Mouse (Mus musculus) neural tube, embryonic 15.5 days (tissue): ENCODE measurements at regions not wholly inside any gene's neighbourhood (a gene's known extent, or its start where the extent isn't known, plus 50 kb on each side); places are given as distances from the start of the nearest gene placed in this dataset.

Experiments used
- ATAC-seq: fragments of 200-750 bp; cut with Nextera tagmentation; 2 replicates; pipeline ENCODE4 v1.8.0; 2017; ENCODE audit warnings: mild to moderate bottlenecking, moderate TSS enrichment, moderate library complexity; ENCODE audit not compliant: low FRiP score
- H3K27ac ChIP-seq: fragments of 300-500 bp; sonication (generic); replicated peaks from 2 replicates; pipeline ENCODE4 v1.5.1; 2015; ENCODE audit warnings: mild to moderate bottlenecking, inconsistent platforms
- H3K27me3 ChIP-seq: fragments of 300-500 bp; sonication (generic); replicated peaks from 2 replicates; pipeline ENCODE4 v1.6.1; 2015; ENCODE audit warnings: inconsistent platforms
- H3K36me3 ChIP-seq: fragments of 300-500 bp; sonication (generic); 2 replicates; pipeline ENCODE4 v1.6.1; 2015; ENCODE audit warnings: inconsistent platforms
- H3K4me1 ChIP-seq: fragments of 300-500 bp; sonication (generic); 2 replicates; pipeline ENCODE4 v1.6.1; 2015; ENCODE audit warnings: inconsistent platforms
- H3K4me2 ChIP-seq: fragments of 300-500 bp; sonication (generic); 2 replicates; pipeline ENCODE4 v1.6.1; 2015; ENCODE audit warnings: inconsistent platforms, mild to moderate bottlenecking, moderate library complexity
- H3K4me3 ChIP-seq: fragments of 300-500 bp; sonication (generic); replicated peaks from 2 replicates; pipeline ENCODE4 v1.5.1; 2015; ENCODE audit warnings: mild to moderate bottlenecking, inconsistent platforms
- H3K9ac ChIP-seq: fragments of 300-500 bp; sonication (generic); replicated peaks from 2 replicates; pipeline ENCODE4 v1.6.1; 2015; ENCODE audit warnings: mild to moderate bottlenecking, inconsistent platforms
- H3K9me3 ChIP-seq: fragments of 300-500 bp; sonication (generic); replicated peaks from 2 replicates; pipeline ENCODE4 v1.6.1; 2016; ENCODE audit warnings: inconsistent platforms
- WGBS: fragments of 180-500 bp; shearing (Covaris S2); methylation state at CpG from one replicate; pipeline ENCODE4 v1.1.7; 2015; ENCODE audit warnings: mixed read lengths; 5-methylcytosine and 5-hydroxymethylcytosine counted together

DNA sequence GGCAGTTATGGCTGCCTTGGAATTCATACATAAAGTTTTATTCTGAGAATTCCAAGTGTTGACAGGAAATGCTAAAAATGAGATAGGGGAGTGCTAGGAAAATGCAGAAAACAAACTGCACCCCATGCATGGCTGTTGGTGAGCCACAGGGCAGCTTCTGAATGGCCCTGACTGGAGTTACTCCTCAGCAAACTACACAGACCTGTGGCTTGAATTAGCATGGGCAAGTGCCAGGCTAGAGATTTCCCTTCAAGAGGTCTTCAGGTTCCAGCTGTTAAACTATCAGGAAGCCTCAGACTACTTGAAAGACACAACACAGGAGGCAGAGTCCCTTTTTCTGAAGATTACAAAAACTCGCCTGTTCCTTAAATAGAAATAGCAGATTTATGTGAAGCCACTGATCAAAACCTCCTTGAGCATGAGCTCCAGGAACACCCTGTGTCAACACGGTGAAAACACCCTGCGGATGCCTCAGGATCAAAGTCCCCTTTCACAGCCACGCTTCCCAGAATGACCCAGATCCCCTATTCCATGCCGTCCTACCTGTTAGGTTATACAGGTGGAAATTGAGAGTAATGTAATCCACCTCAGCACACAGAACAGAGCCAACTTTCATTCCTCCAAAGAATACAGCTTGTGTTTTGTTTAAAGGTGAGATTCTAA, 217.9 kb upstream of the Impg1 start:
- no peaks in the 10 kb centered on the region for H3K9me3 ChIP-seq
- 73% methylated on average over 5 of the region's 5 CpGs for WGBS
- no peaks in the 10 kb centered on the region for H3K36me3 ChIP-seq

DNA sequence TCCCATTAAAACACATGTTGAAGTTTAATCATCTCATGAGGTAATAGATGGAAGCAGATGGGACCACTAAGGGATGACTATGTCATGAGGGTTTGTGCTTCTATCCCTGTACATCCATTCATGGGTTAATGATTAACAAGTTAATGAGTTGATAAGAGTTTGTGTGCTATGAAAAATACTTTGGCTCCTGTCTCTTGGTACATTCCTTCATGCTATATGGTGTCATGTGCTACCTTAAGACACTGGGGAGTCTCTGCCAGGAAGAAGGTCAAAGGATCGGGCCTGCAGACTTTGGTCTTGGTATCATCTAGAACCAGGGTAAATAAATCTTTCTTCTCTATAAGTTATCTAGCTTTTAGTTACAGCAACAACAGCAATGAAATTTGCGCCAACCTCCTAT, 216.4 kb upstream of the Impg1 start:
- Histone ChIP-seq H3K9ac (no peak overlapping the region), H3K4me3 (no peak overlapping the region), H3K27ac (no peak overlapping the region), H3K36me3 (no peaks in the 10 kb centered on the region), H3K27me3 (no peaks in the 10 kb centered on the region), H3K4me2 (no peak overlapping the region), H3K4me1 (no peaks in the 10 kb centered on the region), H3K9me3 (no peaks in the 10 kb centered on the region)
- no peak for ATAC-seq
- 94% methylated on average over 2 of the region's 2 CpGs for WGBS

More for the DNA sequence above, 217.9 kb upstream of the Impg1 start:
- Histone ChIP-seq H3K4me2 (no peak overlapping the region), H3K27me3 (no peaks in the 10 kb centered on the region), H3K27ac (no peak overlapping the region), H3K4me3 (no peak overlapping the region), H3K9ac (no peak overlapping the region), H3K4me1 (no peaks in the 10 kb centered on the region)
- no peak for ATAC-seq

DNA sequence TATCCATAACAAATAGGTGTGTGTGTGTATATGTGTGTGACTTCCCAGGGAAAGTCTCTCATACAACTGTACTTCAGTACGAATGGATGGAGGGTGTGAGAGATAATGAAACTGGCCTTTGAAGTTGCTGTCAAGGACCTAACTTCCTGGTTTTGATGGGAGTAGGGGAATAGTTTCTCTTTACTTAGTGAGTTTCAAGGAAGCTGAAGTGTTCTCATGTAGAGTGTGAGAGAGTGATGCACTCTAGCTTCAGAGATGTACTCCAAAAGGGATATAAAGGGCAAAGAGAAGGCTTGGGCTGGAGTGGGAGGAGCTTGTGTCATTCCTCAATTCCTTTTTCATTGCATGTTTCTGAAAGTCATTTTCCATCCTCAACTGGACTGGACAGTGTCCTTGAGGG, 206.2 kb upstream of the Impg1 start:
- Histone ChIP-seq H3K27me3 (no peaks in the 10 kb centered on the region), H3K27ac (no peak overlapping the region), H3K4me1 (0 out of 2 replicates have a peak, but pooled peaks cover 4% of the 10 kb centered on the region), H3K36me3 (no peaks in the 10 kb centered on the region), H3K4me3 (no peak overlapping the region), H3K9me3 (no peaks in the 10 kb centered on the region), H3K9ac (no peak overlapping the region), H3K4me2 (no peak overlapping the region)
- 80% methylated on average over 1 of the region's 1 CpGs for WGBS
- ATAC-seq: no peak

DNA sequence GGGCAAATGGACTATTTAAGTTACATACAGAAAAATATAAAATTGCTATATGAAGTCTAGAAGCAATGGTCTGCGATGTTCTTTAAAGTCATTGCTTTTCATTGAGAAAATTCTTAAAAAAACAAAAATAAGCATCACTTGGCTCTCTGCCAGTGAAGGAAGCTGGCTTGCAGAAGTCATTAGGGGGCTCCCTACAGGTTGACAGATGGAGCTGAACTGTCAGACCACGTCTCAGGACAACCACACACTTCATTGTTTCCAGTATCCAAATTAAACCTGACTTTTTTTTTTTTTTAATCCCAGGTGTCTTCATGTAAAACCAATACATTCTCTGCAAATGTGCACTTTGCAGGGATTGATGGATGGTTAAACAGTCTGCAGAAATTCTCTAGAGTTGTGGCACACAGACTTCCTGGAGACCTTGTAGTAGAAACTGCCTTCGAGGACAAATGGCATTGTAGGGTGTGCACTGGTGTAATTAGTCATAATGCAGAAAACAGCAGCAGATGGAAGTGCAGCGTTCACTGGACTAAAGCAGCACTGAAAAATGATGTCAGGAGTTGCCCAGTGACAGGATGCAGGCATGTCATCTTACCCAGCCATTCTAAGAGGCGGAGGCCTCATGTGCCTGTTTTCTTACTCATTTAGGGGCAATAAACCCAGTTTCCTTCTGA, 203.4 kb upstream of the Impg1 start:
- H3K9ac ChIP-seq: no peak overlapping the region
- no peaks in the 10 kb centered on the region for H3K36me3 ChIP-seq
- no peak overlapping the region for H3K27ac ChIP-seq
- H3K4me3 ChIP-seq: no peak overlapping the region
- no peak overlapping the region for H3K4me2 ChIP-seq
- WGBS: 55% methylated on average over 5 of the region's 5 CpGs
- no peaks in the 10 kb centered on the region for H3K9me3 ChIP-seq
- H3K27me3 ChIP-seq: no peaks in the 10 kb centered on the region
- H3K4me1 ChIP-seq: 0 out of 2 replicates have a peak, but pooled peaks cover 4% of the 10 kb centered on the region
- ATAC-seq: no peak

DNA sequence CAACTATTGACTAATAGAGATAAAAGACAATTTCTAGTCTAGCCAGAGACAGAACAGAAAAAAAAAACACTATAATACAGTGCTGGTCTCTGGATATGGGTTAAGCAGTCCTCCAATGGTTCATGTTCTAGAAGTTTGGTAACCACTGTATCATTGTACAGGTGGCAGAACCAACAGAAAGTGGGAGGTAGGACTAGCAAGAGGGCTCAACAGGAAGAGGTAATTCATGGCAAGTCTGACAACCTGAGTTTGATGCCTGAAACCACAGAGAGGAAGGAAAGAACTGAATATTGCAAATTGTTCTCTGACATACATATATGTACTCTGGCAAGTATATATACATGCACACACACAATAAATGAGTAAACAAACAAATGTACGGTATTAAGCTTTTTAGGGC, 193.5 kb upstream of the Impg1 start:
- Histone ChIP-seq H3K27me3 (no peaks in the 10 kb centered on the region), H3K36me3 (no peaks in the 10 kb centered on the region), H3K4me2 (no peak overlapping the region), H3K9ac (no peak overlapping the region), H3K27ac (no peak overlapping the region), H3K4me3 (no peak overlapping the region), H3K9me3 (no peaks in the 10 kb centered on the region), H3K4me1 (no peaks in the 10 kb centered on the region)
- no peak for ATAC-seq
- WGBS: 80% methylated on average over 1 of the region's 1 CpGs

DNA sequence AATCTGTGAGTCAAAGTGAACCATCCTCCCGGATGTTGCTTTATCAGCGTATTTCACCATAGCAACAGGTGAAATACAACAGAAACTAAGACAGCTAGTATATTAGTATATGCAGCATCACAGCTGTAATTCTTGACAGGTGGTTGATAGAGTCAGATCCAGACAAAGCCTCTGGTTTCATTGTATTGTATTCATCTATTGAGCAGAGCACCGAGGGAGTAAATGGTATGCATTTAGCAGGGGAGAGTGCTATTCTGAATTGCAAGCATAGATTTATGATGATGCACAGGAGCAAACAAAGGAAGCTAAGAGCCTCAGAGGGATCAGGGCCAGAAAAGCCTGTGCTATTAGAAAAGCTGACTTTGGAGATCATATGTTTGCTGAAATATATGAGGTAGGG, 149.8 kb upstream of the Impg1 start:
- Histone ChIP-seq H3K9ac (no peak overlapping the region), H3K4me1 (0 out of 2 replicates have a peak, but pooled peaks cover 4% of the 10 kb centered on the region), H3K4me3 (no peak overlapping the region), H3K27me3 (no peaks in the 10 kb centered on the region), H3K27ac (no peak overlapping the region), H3K36me3 (no peaks in the 10 kb centered on the region), H3K9me3 (no peaks in the 10 kb centered on the region), H3K4me2 (no peak overlapping the region)
- 17% methylated on average over 3 of the region's 3 CpGs for WGBS
- ATAC-seq: no peak

DNA sequence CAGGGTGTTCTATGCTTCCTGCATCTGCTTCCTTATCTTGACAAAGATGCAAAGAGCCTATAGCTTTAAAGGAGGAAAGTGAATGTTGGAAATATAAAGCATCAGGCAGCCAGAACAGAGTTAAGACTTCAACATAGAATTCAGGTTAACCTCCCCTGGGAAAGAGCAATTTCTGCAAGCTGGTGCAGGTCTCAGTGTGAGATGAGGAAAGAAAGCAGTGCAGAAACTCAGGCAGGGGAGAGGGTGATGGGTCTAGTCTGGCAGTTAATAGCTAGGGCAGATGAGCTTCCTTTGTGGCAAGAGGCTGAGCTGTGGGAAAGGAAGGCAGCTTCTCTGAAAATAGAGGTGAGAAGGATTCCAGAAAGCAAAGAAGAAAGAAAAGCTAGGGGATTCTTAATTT, 134.7 kb upstream of the Impg1 start:
- H3K27ac ChIP-seq: no peak overlapping the region
- no peak overlapping the region for H3K4me3 ChIP-seq
- no peaks in the 10 kb centered on the region for H3K36me3 ChIP-seq
- H3K4me2 ChIP-seq: no peak overlapping the region
- no peaks in the 10 kb centered on the region for H3K4me1 ChIP-seq
- H3K9me3 ChIP-seq: no peaks in the 10 kb centered on the region
- no peak for ATAC-seq
- no peaks in the 10 kb centered on the region for H3K27me3 ChIP-seq
- no peak overlapping the region for H3K9ac ChIP-seq

DNA sequence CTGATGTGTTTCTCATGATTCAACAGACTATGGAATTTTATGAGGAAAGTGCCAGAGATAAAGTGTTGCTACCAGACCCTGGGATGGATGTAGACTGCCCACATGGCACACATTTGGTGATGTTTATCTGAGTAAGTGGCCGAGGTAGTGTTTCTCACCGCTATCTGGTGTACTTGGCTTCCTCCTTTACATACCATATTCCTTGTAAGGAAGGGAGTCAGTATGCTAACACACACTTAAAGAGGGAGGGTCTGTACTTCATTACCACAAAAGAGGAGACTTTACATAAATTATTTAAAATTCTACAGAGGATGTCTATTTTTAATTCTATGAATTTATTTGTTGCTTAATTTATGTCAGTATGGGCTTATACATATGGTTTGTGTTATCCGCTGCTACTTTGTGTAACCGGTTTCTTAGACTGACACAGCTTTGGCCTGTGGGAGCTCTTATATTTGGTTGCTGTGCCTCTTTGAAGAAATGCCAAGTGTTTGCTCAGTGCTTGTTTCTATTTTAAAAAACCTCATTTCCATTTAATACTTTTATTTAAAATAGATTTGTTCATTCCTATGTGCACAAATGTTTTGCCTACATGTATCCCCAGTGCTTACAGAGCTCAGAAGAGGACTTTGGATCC, 100.2 kb upstream of the Impg1 start:
- no peak overlapping the region for H3K27ac ChIP-seq
- WGBS: 91% methylated on average over 4 of the region's 4 CpGs

DNA sequence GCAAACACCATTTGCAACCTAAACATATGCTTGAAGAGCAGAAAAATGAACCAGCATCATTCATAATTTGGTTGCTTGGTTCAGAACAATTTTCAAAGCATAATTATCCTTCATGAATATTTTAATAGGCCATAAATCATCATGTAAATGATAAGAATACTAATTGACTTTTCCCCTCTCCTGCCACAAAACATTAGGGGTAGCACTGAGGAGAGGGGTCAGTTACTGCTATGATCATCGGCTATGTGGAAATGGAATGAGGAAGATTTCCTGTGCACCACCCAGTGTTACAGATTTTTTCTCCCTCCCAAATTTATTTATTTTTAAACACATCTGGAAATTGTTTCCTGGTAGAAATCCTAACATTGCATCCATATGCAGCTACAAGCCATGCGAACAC, 98.4 kb upstream of the Impg1 start:
- H3K36me3 ChIP-seq: no peaks in the 10 kb centered on the region
- H3K4me3 ChIP-seq: no peak overlapping the region

More for the DNA sequence above, 100.2 kb upstream of the Impg1 start:
- Histone ChIP-seq H3K4me1 (no peaks in the 10 kb centered on the region), H3K9ac (no peak overlapping the region), H3K9me3 (no peaks in the 10 kb centered on the region), H3K4me3 (no peak overlapping the region), H3K4me2 (no peak overlapping the region), H3K36me3 (no peaks in the 10 kb centered on the region), H3K27me3 (no peaks in the 10 kb centered on the region)
- no peak for ATAC-seq

DNA sequence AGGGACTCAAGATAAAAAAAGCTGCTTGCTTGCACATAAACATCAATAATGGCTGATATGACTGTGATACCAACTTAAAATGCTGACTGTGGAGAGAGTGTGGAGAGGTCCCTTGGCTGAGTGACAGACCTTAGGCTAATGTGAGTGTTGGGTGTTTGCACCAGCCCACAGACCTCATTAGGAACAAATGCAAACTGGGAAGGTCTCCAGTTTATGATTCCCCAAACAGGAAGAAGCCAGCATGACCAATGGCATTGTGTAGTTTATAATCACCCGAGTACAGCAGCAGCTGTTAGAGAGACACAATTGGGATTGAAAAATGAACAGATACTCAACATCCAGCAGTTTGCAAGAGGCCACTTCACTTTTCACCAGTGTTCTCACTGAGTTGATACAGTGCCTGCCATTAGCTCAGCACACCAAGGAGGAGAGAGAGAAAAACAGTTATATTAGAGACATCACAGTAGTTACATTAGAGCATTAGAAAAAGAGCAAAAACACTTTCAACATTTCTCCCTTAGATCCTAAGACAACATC, 90.3 kb upstream of the Impg1 start:
- Histone ChIP-seq H3K9ac (no peak overlapping the region), H3K27me3 (no peaks in the 10 kb centered on the region), H3K4me1 (no peaks in the 10 kb centered on the region), H3K36me3 (no peaks in the 10 kb centered on the region), H3K27ac (no peak overlapping the region), H3K4me2 (no peak overlapping the region), H3K9me3 (no peaks in the 10 kb centered on the region), H3K4me3 (no peak overlapping the region)
- 26% methylated on average over 1 of the region's 1 CpGs for WGBS
- peak; percentile 35; the same call in 1 of the 2 replicates for ATAC-seq

More for the DNA sequence above, 98.4 kb upstream of the Impg1 start:
- no peaks in the 10 kb centered on the region for H3K27me3 ChIP-seq
- H3K4me1 ChIP-seq: no peaks in the 10 kb centered on the region
- no peaks in the 10 kb centered on the region for H3K9me3 ChIP-seq
- H3K4me2 ChIP-seq: no peak overlapping the region
- H3K27ac ChIP-seq: no peak overlapping the region
- no peak overlapping the region for H3K9ac ChIP-seq
- WGBS: 67% methylated on average over 2 of the region's 2 CpGs
- ATAC-seq: no peak
